Comparison of ENCODE assay signal across 27 mouse cellular contexts in the genomic region with DNA sequence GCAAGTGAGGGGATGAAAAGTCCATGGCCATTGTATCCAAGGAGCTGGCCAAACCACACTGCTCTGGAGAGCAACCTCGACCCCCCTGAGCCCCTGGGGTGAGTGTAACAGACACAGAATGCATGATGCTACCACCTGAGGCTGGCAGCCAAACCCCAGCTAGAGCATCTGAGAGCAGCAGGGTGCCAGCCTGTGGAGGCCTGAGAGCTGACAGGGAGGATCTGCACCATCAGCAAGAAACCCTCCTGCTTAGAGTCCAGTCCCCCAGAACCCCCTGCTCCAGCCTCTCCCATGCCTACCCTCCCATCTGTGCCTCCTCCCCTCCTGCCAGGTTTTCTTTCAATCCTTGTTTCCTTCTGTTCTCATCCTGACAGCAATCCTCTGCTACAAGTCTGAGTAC.
DNase-seq lines count a peak whose midpoint lies in the region; ATAC-seq and TF ChIP-seq lines count a peak whose summit lies in the region.
"Had no signal": no experiment of that assay in that cellular context is flagged by ENCODE, and none has a peak within 500 bp of the region (broad histone marks: within the 10 kb centered on the region; RNA-seq: fewer than 3 reads in every experiment).

No protein-coding gene starts in this region.

- TF ChIP-seq POLR2A in cerebellum, adult 2 months (IDR thresholded peaks at IDR 0.05; ENCODE audit: borderline replicate concordance, insufficient read depth, low read length), result no peak
- TF ChIP-seq POLR2A in olfactory bulb, adult 2 months (IDR thresholded peaks at IDR 0.05; ENCODE audit: insufficient read depth, low read depth, low read length), result no peak

- 19% methylated on average over 1 of the region's 1 CpGs for WGBS in forebrain, embryonic 16.5 days
- WGBS in forebrain, embryonic 13.5 days, result 29% methylated on average over 1 of the region's 1 CpGs
- 0% methylated on average over 1 of the region's 1 CpGs for WGBS in cerebellum, adult 2 months
- WGBS in olfactory bulb, adult 2 months, result 8% methylated on average over 1 of the region's 1 CpGs
- 10% methylated on average over 1 of the region's 1 CpGs for WGBS in hindbrain, embryonic 11.5 days

- no peak overlapping the region for H3K4me2 ChIP-seq in forebrain, embryonic 16.5 days (ENCODE audit: low read length)
- no peak overlapping the region for H3K4me2 ChIP-seq in forebrain, embryonic 13.5 days
- H3K4me2 ChIP-seq in hindbrain, embryonic 11.5 days (replicated peaks; ENCODE audit: low read depth, low read length), result no peak overlapping the region
- H3K4me2 ChIP-seq: embryonic facial prominence, embryonic 15.5 days; heart, embryonic 15.5 days; hindbrain, embryonic 13.5 days; limb, embryonic 12.5 days; liver, embryonic 15.5 days; lung, embryonic 14.5 days had no signal

- ATAC-seq in forebrain, embryonic 16.5 days, result no peak
- ATAC-seq in forebrain, embryonic 13.5 days, result no peak
- ATAC-seq in hindbrain, embryonic 11.5 days (ENCODE audit: low FRiP score), result no peak
- ATAC-seq: activated CD4-positive, CD25-positive, alpha-beta regulatory T cell, adult 4 months; forebrain, embryonic 14.5 days; intestine, embryonic 16.5 days had no signal

- DNase-seq in brain, adult 2 months (ENCODE audit: low read depth, low spot score), result peak; percentile 48
- peak; percentile 54 to 59 for DNase-seq in cerebellum, adult 2 months
- DNase-seq in hindbrain, embryonic 11.5 days (ENCODE audit: low spot score), result no peak
- DNase-seq in yolk sac, embryonic 10.5 days (ENCODE audit: low spot score), result no peak
- DNase-seq: adrenal gland, adult 2 months; adrenal gland, postnatal 36 days; kidney, adult 9 months; kidney, postnatal 10 days; layer of hippocampus, adult 9-11 months; lung, embryonic 14.5 days; lung, postnatal 14 days; midbrain, embryonic 14.5 days; right cerebral cortex, adult 18-20 months; spleen, adult 18-20 months; thymus, postnatal 25 days had no signal

- peaks cover 9% of the 10 kb centered on the region for H3K4me1 ChIP-seq in forebrain, embryonic 16.5 days (replicated peaks; ENCODE audit: control insufficient read depth, insufficient read depth, low read length)
- peaks cover 6% of the 10 kb centered on the region; the same call in 1 of the 2 replicates for H3K4me1 ChIP-seq in forebrain, embryonic 13.5 days
- H3K4me1 ChIP-seq in cerebellum, adult 2 months (ENCODE audit: control insufficient read depth, insufficient read depth, low read length), result peaks cover 44% of the 10 kb centered on the region
- peaks cover 40% of the 10 kb centered on the region for H3K4me1 ChIP-seq in olfactory bulb, adult 2 months (ENCODE audit: control insufficient read depth, insufficient read depth, low read length)
- no peaks in the 10 kb centered on the region for H3K4me1 ChIP-seq in hindbrain, embryonic 11.5 days (replicated peaks; ENCODE audit: control insufficient read depth, insufficient read depth, low read length)

- no peaks in the 10 kb centered on the region for H3K36me3 ChIP-seq in forebrain, embryonic 16.5 days (ENCODE audit: control insufficient read depth, insufficient read depth)
- no peaks in the 10 kb centered on the region for H3K36me3 ChIP-seq in forebrain, embryonic 13.5 days (ENCODE audit: poor library complexity, severe bottlenecking)
- no peaks in the 10 kb centered on the region for H3K36me3 ChIP-seq in hindbrain, embryonic 11.5 days (ENCODE audit: control insufficient read depth, insufficient read depth, low read length)
- H3K36me3 ChIP-seq: embryonic facial prominence, embryonic 10.5 days; embryonic facial prominence, embryonic 15.5 days; heart, embryonic 15.5 days; hindbrain, embryonic 13.5 days; limb, embryonic 12.5 days; liver, embryonic 15.5 days had no signal

- H3K9ac ChIP-seq in forebrain, embryonic 16.5 days (replicated peaks; ENCODE audit: low read depth, low read length), result 0 out of 2 replicates have a peak overlapping the region, but pooled peaks have one; percentile 1
- no peak overlapping the region for H3K9ac ChIP-seq in forebrain, embryonic 13.5 days
- no peak overlapping the region for H3K9ac ChIP-seq in hindbrain, embryonic 11.5 days (ENCODE audit: low read depth, low read length)
- H3K9ac ChIP-seq: embryonic facial prominence, embryonic 15.5 days; heart, embryonic 15.5 days; hindbrain, embryonic 13.5 days; limb, embryonic 12.5 days; liver, embryonic 15.5 days; lung, embryonic 14.5 days had no signal

- no peaks in the 10 kb centered on the region for H3K9me3 ChIP-seq in forebrain, embryonic 16.5 days (ENCODE audit: control insufficient read depth, low read length)
- no peaks in the 10 kb centered on the region for H3K9me3 ChIP-seq in forebrain, embryonic 13.5 days (replicated peaks)
- H3K9me3 ChIP-seq in hindbrain, embryonic 11.5 days (ENCODE audit: control insufficient read depth, low read length), result no peaks in the 10 kb centered on the region
- H3K9me3 ChIP-seq: embryonic facial prominence, embryonic 10.5 days; embryonic facial prominence, embryonic 15.5 days; heart, embryonic 15.5 days; hindbrain, embryonic 13.5 days; limb, embryonic 12.5 days; liver, embryonic 15.5 days had no signal

- no peak overlapping the region for H3K4me3 ChIP-seq in forebrain, embryonic 16.5 days (replicated peaks; ENCODE audit: low read length)
- no peak overlapping the region for H3K4me3 ChIP-seq in forebrain, embryonic 13.5 days
- no peak overlapping the region for H3K4me3 ChIP-seq in cerebellum, adult 2 months (replicated peaks; ENCODE audit: insufficient read depth, low read depth, low read length)
- no peak overlapping the region for H3K4me3 ChIP-seq in olfactory bulb, adult 2 months (ENCODE audit: insufficient read depth, low read depth, low read length)
- H3K4me3 ChIP-seq in hindbrain, embryonic 11.5 days (ENCODE audit: low read depth, low read length), result no peak overlapping the region
- H3K4me3 ChIP-seq: embryonic facial prominence, embryonic 10.5 days; embryonic facial prominence, embryonic 15.5 days; heart, embryonic 15.5 days; hindbrain, embryonic 13.5 days; limb, embryonic 12.5 days; liver, embryonic 15.5 days had no signal

- no peak for TF ChIP-seq CTCF in cerebellum, adult 2 months (IDR thresholded peaks at IDR 0.05; ENCODE audit: borderline replicate concordance, insufficient read depth, low read depth, low read length)
- TF ChIP-seq CTCF in olfactory bulb, adult 2 months (IDR thresholded peaks at IDR 0.05; ENCODE audit: insufficient read depth, low read depth, low read length), result no peak

- no peak overlapping the region for H3K27ac ChIP-seq in forebrain, embryonic 16.5 days (ENCODE audit: low read length)
- H3K27ac ChIP-seq in forebrain, embryonic 13.5 days, result no peak overlapping the region; the same call in 1 of the 2 replicates
- H3K27ac ChIP-seq in cerebellum, adult 2 months (ENCODE audit: insufficient read depth, low read length), result peak overlapping the region; percentile 24; the same call in 1 of the 2 replicates
- 0 out of 2 replicates have a peak overlapping the region, but pooled peaks have one; percentile 29 for H3K27ac ChIP-seq in olfactory bulb, adult 2 months (ENCODE audit: insufficient read depth, low read depth, low read length)
- no peak overlapping the region for H3K27ac ChIP-seq in hindbrain, embryonic 11.5 days (ENCODE audit: low read depth, low read length)
- H3K27ac ChIP-seq: embryonic facial prominence, embryonic 10.5 days; embryonic facial prominence, embryonic 15.5 days; heart, embryonic 15.5 days; hindbrain, embryonic 13.5 days; limb, embryonic 12.5 days; liver, embryonic 15.5 days had no signal

- H3K27me3 ChIP-seq in forebrain, embryonic 16.5 days (replicated peaks; ENCODE audit: control insufficient read depth, insufficient read depth, low read length), result no peaks in the 10 kb centered on the region
- H3K27me3 ChIP-seq in forebrain, embryonic 13.5 days, result no peaks in the 10 kb centered on the region
- H3K27me3 ChIP-seq in cerebellum, adult 2 months (ENCODE audit: control insufficient read depth, insufficient read depth, low read length), result no peaks in the 10 kb centered on the region
- no peaks in the 10 kb centered on the region for H3K27me3 ChIP-seq in hindbrain, embryonic 11.5 days (ENCODE audit: control insufficient read depth, insufficient read depth, low read length)
- H3K27me3 ChIP-seq: embryonic facial prominence, embryonic 15.5 days; heart, embryonic 15.5 days; hindbrain, embryonic 13.5 days; limb, embryonic 12.5 days; liver, embryonic 15.5 days had no signal

Comparison
In these comparisons a context has a peak if more than half of its experiments do, and no peak if none do; other contexts are left out.
1. H3K27ac ChIP-seq: peak in cerebellum, adult 2 months (single experiment) and olfactory bulb, adult 2 months (single experiment); none in forebrain, embryonic 16.5 days (single experiment), forebrain, embryonic 13.5 days (single experiment) and hindbrain, embryonic 11.5 days (single experiment).
2. DNase-seq: peak in brain, adult 2 months (single experiment) and cerebellum, adult 2 months (2 of 2); none in hindbrain, embryonic 11.5 days (single experiment) and yolk sac, embryonic 10.5 days (single experiment).